Mouse (Mus musculus) liver, embryonic 14.5 days (tissue): ENCODE results near the gene Pnkd. TPM values are rescaled to one million over a fixed set of nuclear protein-coding genes. Genes with fewer than 3 reads are reported as not detected.
A peak's percentile ranks its signal among the peaks of the same experiment; 100 is the strongest.
"Not testable (repeated sequence)": the region's sequence is repeated elsewhere in the genome, so short reads cannot be mapped to it uniquely, and the experiment has no call there.

ENCODE experiments used
- ATAC-seq: fragments of 200-750 bp; cut with Nextera tagmentation; 2 replicates; pipeline ENCODE4 v1.8.0; 2017; ENCODE audit warnings: moderate number of reproducible peaks, mild to moderate bottlenecking, moderate library complexity; ENCODE audit not compliant: insufficient read depth
- DNase-seq, 3 experiments: peaks; one replicate each; pipeline ENCODE4 v3.0.0-alpha.2; 2012 to 2013; ENCODE audit warnings: low read depth in 3 of 3, low spot score in 3 of 3
- H3K27ac ChIP-seq: fragments of 300-500 bp; sonication (generic); 2 replicates; pipeline ENCODE4 v1.5.1; 2014; ENCODE audit warnings: moderate library complexity, mild to moderate bottlenecking, control low read depth, inconsistent platforms
- H3K27me3 ChIP-seq: fragments of 300-500 bp; sonication (generic); 2 replicates; pipeline ENCODE4 v1.6.1; 2014; ENCODE audit warnings: mild to moderate bottlenecking, low read length, moderate library complexity; ENCODE audit not compliant: control insufficient read depth, insufficient read depth
- H3K36me3 ChIP-seq: fragments of 300-500 bp; sonication (generic); replicated peaks from 2 replicates; pipeline ENCODE4 v1.6.1; 2014; ENCODE audit warnings: low read depth; ENCODE audit not compliant: control insufficient read depth, insufficient read depth
- H3K4me1 ChIP-seq, 2 experiments: fragments of 200-500 bp in 1 of 2; fragments of 300-500 bp in 1 of 2; sonication (generic) in 1 of 2; replicated peaks; 2 replicates each; pipeline ENCODE4 v1.6.1; 2012 to 2014; ENCODE audit warnings: antibody characterized with exemption in 1 of 2, inconsistent platforms in 1 of 2, low read length in 1 of 2; ENCODE audit not compliant: control insufficient read depth in 2 of 2, insufficient read depth in 2 of 2
- H3K4me2 ChIP-seq: fragments of 300-500 bp; sonication (generic); 2 replicates; pipeline ENCODE4 v1.6.1; 2014; ENCODE audit warnings: low read depth, mild to moderate bottlenecking, control low read depth, moderate library complexity
- H3K4me3 ChIP-seq, 2 experiments: fragments of 200-500 bp in 1 of 2; fragments of 300-500 bp in 1 of 2; sonication (generic) in 1 of 2; 2 replicates each; pipeline ENCODE4 v1.5.1; 2012 to 2014; ENCODE audit warnings: low read depth in 2 of 2, low read length in 2 of 2, mild to moderate bottlenecking in 2 of 2, control low read depth in 1 of 2, inconsistent platforms in 1 of 2, moderate library complexity in 1 of 2; ENCODE audit not compliant: insufficient read depth in 1 of 2
- H3K9ac ChIP-seq: fragments of 300-500 bp; sonication (generic); replicated peaks from 2 replicates; pipeline ENCODE4 v1.6.1; 2014; ENCODE audit warnings: mild to moderate bottlenecking, control low read depth, moderate library complexity
- H3K9me3 ChIP-seq: fragments of 300-500 bp; sonication (generic); 2 replicates; pipeline ENCODE4 v1.6.1; 2016; ENCODE audit warnings: low read length, mixed read lengths; ENCODE audit not compliant: control insufficient read depth
- CTCF ChIP-seq: IDR thresholded peaks from 2 replicates; pipeline ENCODE4 v1.5.1; 2016; ENCODE audit warnings: antibody characterized with exemption, low read depth, control low read depth
- EP300 ChIP-seq: IDR thresholded peaks from 2 replicates; pipeline ENCODE4 v1.6.1; 2016; ENCODE audit warnings: antibody characterized with exemption, low read depth
- WGBS: fragments of 180-500 bp; shearing (Covaris S2); extraction: QIAGEN DNeasy Blood & Tissue Kit; methylation state at CpG from one replicate; pipeline ENCODE4 v1.1.7; 2014; ENCODE audit not compliant: insufficient replicate concordance; 5-methylcytosine and 5-hydroxymethylcytosine counted together
- polyA plus RNA-seq, 2 experiments: library from polyadenylated mRNA; depleted of rRNA in 1 of 2; stranded (reverse) in 1 of 2; unstranded in 1 of 2; fragments of >200 nt; fragmentation: Nextera tagmentation in 1 of 2; extraction: Ambion mirVana in 1 of 2; gene quantifications; 2 replicates each; pipeline versions ENCODE4 v1.2.1 to v1.2.3; 2012 to 2014

Gene Pnkd
- polyA plus RNA-seq, 2 experiments = 16.8 to 42.1 TPM

DNA sequence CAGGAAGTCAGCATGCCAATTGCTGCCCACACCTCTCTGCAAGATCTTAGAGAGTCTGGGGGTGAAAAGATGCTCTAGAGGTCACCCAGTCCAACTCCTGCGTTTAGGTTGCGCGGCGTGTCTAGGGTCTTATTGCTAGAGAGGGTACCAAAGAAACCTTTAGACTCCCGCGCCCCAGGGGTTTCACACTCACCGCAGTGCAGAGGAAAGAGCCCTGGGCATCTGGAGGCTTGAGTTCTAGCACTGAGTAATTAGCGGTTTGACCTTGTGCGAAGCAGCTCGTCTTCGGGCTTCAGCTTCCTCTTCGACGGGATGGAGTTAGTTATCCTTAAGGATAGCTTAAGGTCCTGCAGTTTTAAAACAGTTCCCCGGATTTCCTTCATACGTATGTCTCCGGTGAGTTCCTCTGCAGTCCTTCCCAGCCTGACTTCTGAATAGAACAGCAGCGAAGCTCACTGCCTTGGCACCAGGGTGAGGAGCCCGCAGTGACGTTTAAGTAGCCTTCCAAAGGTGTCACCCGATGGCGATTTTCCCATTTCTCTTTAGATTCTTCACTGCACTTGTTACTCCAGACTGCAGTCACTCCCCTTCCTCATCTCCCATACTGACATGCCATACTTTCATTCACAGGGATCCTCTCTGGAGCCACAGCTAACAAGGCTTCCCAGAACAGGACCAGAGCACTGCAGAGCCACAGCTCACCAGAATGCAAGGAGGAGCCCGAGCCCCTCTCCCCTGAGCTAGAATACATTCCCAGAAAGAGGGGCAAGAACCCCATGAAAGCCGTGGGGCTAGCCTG, 681 bp downstream of the Pnkd start:
- H3K4me2 ChIP-seq = peak overlapping the region; percentile 96
- H3K27ac ChIP-seq = peak overlapping the region; percentile 18; the same call in 1 of the 2 replicates
- ATAC-seq (no peak), DNase-seq (no peak)
- H3K36me3 ChIP-seq = peaks cover 8% of the 10 kb centered on the region
- 4% methylated on average over 23 of the region's 23 CpGs for WGBS
- TF ChIP-seq EP300 = no peak
- H3K4me1 ChIP-seq = peaks cover 17 to 18% of the 10 kb centered on the region in 2 experiments
- H3K9ac ChIP-seq = peak overlapping the region; percentile 80
- no peaks in the 10 kb centered on the region for H3K27me3 ChIP-seq
- H3K4me3 ChIP-seq = peak overlapping the region; percentile 84 to 86
- H3K9me3 ChIP-seq = no peaks in the 10 kb centered on the region

DNA sequence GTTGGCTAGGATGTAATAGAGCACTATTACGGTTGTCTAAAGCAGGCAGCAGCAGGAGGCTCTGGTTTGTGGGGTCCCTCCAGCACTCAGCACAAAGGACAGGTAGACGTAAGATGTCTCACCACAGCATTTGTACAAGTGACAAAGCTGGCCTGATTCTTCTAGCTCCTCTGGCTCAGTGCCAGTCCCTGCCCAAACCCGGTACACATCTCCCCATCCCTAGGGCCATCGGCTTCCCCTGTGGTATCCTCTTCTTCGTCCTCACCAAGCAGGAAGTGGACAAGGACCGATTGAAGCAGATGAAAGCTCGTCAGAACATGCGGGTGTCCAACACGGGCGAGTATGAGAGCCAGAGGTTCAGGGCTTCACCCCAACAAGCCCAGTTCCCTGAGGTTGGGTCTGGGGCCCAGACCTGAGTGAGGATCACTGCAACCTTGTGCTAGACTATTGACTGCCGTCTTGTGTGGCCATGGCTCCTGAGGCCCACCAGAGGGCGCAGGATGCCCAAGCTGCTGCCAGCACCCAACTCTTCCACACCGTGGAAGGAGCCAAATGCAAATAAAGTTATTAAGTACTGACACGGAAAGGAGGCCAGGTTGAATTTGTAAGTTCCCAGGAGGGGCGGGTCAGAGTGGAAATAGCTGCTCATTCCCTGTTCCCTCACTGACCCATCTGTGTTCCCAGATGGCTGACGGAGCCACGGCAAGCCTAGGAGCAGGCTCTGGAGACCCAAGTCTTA, 2.3 kb downstream of the Pnkd start:
- H3K4me1 ChIP-seq = peaks cover 17 to 18% of the 10 kb centered on the region in 2 experiments
- not testable (repeated sequence) for H3K4me3 ChIP-seq, ATAC-seq, H3K27ac ChIP-seq, H3K9me3 ChIP-seq, DNase-seq, H3K27me3 ChIP-seq, H3K4me2 ChIP-seq, H3K36me3 ChIP-seq, H3K9ac ChIP-seq
- WGBS = 59% methylated on average over 14 of the region's 17 CpGs
- peak; percentile 68 for TF ChIP-seq CTCF

DNA sequence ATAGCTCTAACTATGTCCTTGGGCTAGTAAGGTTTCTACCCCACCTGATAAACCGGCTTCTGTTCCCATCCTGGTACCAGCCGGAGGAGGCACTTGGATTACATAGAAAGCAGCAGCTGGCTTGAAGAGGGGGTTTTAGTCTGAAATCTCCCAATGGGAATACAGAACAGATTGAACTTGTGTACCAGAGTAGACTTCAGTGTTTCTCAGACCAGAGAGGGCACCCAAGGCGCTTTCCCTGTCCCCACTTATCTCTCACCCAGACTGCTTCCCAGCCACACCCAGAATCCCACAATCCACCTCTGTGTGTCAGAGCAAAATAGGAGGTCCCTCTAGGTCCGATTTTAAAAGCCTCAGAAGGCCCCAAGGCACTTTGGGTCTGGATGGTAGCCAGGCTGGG, 3.6 kb downstream of the Pnkd start:
- no peaks in the 10 kb centered on the region for H3K27me3 ChIP-seq
- peak overlapping the region; percentile 27 for H3K27ac ChIP-seq
- no peak for TF ChIP-seq EP300
- no peak for TF ChIP-seq CTCF
- peaks cover 4% of the 10 kb centered on the region; the same call in 1 of the 2 replicates for H3K36me3 ChIP-seq
- WGBS = 49% methylated on average over 4 of the region's 4 CpGs
- 0 out of 2 replicates have a peak overlapping the region, but pooled peaks have one; percentile 23 for H3K9ac ChIP-seq
- H3K9me3 ChIP-seq = no peaks in the 10 kb centered on the region
- peaks cover 17 to 18% of the 10 kb centered on the region in 2 experiments for H3K4me1 ChIP-seq
- H3K4me3 ChIP-seq = no peak overlapping the region
- DNase-seq (peak in 1 of 3 experiments; percentile 17), ATAC-seq (no peak)
- H3K4me2 ChIP-seq = peak overlapping the region; percentile 22

DNA sequence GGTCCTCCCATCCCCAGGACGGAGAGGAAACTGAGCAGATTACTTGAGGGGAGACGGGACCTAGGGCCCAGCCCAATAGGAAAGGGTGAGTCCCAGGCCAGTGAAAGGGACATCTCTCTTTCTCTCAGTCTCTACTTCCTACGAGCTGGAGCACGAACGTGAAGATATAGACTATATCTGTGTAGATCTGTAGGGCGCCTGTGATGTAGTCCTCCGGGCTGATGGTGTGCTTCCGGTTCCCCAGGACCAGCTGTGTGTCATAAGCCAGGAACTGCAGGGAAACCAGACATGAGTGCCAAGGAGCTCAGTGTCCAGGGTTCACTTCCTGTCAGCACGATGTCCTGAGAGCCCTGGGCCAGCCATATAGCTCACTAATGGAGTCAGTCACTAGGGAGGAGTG, 4.5 kb downstream of the Pnkd start:
- WGBS = 69% methylated on average over 9 of the region's 9 CpGs
- peaks cover 4% of the 10 kb centered on the region; the same call in 1 of the 2 replicates for H3K36me3 ChIP-seq
- H3K27ac ChIP-seq = no peak overlapping the region

DNA sequence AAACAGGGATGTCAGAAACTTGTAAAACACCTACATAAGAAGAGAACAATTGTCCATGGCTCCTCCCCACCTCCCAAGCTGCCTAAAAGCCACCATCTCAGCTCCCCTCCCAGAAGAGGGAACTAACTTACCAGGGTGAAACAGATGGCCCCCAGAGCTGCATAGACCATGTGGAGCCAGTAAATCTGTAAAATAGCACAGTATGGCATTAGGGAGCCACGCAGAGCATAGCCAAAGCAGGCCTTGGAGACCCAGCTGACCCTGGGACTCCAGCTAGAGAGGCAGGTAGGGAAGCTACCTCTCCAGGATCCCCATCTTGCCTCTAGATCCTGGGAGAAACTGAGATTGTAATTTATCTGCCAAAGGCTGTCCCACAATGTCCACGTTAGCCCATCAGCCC, 5.0 kb downstream of the Pnkd start:
- ATAC-seq (no peak), DNase-seq (no peak)
- peaks cover 17 to 18% of the 10 kb centered on the region in 2 experiments for H3K4me1 ChIP-seq
- TF ChIP-seq CTCF = no peak
- TF ChIP-seq EP300 = no peak
- H3K27ac ChIP-seq = no peak overlapping the region
- H3K4me2 ChIP-seq = no peak overlapping the region
- peaks cover 4% of the 10 kb centered on the region; the same call in 1 of the 2 replicates for H3K36me3 ChIP-seq
- no peaks in the 10 kb centered on the region for H3K27me3 ChIP-seq
- H3K9ac ChIP-seq = no peak overlapping the region
- H3K9me3 ChIP-seq = no peaks in the 10 kb centered on the region
- H3K4me3 ChIP-seq = no peak overlapping the region
- WGBS = 63% methylated on average over 2 of the region's 2 CpGs

More for the DNA sequence above, 4.5 kb downstream of the Pnkd start:
- Histone ChIP-seq H3K4me2 (no peak overlapping the region), H3K4me3 (no peak overlapping the region), H3K27me3 (no peaks in the 10 kb centered on the region), H3K9ac (no peak overlapping the region), H3K9me3 (no peaks in the 10 kb centered on the region), H3K4me1 (peaks cover 14% of the 10 kb centered on the region in 2 experiments)
- DNase-seq (no peak), ATAC-seq (no peak)
- no peak for TF ChIP-seq EP300
- no peak for TF ChIP-seq CTCF
